Mouse (Mus musculus): ENCODE measurements around the gene Sdc4.
A peak's percentile ranks its signal among the peaks of the same experiment; 100 is the strongest.

Sdc4 gene

DNA sequence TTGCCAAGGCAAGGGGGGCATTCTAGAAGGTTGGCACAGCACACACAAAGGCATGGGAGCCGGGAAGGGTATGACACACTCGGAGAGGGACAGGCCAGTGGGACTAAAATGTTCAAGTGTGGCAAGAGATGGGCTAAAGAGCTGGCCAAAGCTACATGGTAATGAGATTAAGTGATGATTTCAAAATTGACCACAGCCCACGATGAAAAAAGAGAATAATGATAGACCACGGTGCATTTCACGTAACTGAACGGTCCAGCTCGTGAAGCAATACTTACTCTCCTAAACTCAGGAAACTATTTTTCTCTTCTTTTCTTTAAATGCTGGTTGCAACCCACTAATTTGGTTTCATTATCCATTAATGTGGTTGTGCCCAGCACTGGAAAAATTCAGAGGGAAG, 47.6 kb downstream of the Sdc4 start:
- no peak for DNase-seq

DNA sequence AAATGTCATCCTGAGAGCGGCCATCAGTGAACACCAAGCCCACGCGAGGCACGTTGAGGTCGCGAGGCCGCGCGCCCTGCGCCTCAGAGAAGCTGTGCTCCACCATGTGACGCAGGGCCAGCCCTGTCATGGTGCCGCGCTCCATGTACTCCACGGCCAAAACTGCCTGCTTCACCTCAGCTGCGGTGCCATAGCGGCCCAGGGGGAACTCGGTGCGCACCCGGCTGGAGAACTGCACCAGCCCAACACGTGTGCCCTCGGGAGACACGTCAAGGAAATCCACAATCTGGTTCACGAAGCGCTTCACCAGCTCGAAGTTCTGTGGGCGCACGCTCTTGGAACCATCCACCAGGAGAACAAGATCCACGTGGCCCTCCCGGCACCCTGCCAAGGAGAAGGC, 50.6 kb downstream of the Sdc4 start:
- no peak for DNase-seq

DNA sequence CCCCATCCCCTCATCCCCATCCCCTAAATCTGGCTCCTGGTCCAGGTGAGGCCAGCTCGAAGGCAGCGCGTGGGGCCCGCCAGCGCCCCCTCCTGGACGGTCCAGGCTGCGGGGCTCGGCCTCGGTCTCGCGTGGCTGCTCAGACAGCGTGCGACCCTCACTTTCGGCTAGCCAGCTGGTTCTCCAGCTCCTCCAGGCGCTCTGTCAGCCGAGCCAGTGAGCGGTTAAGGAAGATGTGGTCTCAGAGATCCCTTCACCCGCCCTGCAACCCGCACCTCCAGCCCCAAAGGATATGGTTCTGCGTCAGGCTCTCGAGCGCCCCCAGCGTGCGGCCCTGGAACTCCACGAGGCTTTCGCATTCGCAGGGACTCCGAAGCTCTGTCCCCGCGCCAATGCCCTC, 54.2 kb downstream of the Sdc4 start:
- peak; percentile 82 for DNase-seq

DNA sequence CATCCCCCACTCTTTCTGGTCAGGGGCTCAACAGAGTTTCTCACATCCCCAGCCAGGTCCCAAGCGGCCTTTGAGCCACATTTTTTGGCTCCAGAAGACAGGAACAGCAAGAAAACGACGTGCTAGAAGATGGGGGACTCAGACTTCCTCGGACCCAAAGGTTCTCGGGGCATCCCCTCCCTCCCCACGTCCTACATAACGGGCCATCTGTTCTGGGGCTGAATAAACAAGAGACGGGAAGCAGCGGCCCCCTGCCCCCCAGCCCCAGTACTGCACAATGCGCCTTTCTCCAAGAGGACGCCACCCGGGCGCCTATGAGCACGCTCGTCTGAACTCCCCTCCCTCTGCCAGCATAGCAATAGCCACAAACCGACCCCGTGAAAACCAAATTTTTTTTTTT, 54.7 kb downstream of the Sdc4 start, which contains the start of gene Slpi:
TSS of gene Slpi (minus strand) at position 76 of the 400 bp plus-strand sequence.
- peak; percentile 11 for DNase-seq

- DNase-seq = peak; percentile 17
Measured at GRCm38 (mm10) chr2:164386953-164387352, 56.7 kb downstream of the Sdc4 start.

DNA sequence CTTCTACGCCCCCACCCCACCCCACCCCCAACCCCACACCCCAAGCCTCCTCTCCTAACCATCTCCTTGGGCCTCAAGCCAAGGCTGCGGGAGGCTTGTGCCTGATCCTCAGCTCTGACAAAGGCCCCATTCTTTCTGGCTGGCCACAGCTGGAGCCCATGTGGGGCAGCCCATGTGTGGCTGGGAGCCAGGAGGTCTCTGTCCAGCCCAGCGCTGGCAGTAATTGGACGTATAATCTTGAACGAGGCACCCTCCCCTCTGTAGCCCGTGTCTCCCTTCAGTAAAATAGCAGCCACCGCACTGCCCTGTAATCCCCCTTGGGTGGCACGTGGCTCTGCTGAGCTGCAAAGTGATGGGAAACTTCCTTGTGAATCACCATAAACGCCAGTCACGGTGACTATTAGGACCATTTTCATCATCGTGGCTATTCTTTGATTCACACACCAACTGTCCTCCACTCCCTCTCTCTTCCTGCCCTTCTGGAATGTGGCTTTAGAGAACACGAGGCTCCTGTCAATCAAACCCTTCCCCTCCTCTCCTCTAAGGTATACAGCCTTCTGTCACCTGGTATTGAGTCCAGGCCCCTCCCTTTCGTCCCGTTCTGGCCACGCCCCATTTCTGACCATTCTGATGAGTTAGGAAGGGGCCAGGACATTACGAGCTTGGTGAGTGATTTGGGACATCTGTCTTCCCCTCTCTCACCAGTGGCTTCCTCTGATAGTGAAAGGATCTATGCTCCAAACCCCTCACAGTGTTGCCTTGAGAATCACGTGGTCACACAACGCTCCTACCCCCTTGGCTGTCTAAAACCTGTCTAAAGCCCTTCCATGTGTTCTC, 57.5 kb downstream of the Sdc4 start:
- no peak for DNase-seq

- DNase-seq = no peak
Measured at GRCm38 (mm10) chr2:164383656-164384399, 59.9 kb downstream of the Sdc4 start.

DNA sequence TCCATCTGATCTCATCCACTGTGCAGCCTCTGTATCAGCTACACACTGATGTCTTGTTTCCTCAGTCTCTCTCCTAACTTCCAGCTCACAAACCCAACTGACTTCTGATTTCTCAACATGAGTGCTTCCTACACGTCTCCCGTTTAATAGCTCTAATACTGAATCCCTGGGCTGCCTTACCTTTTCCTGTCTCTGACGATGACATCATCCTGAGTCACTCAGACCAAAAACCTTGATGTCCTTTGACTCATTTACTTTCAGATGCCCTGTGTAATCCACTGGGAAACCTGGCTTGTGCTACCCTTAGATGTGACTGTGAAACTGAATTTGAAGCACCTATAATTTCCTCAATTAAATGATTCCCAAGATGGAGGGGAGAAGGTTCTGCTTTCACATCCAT, 60.7 kb downstream of the Sdc4 start:
- DNase-seq = no peak

GRCm38 (mm10) chr2:164381726-164382125, 62.0 kb downstream of the Sdc4 start:
- no peak for DNase-seq

- DNase-seq = no peak
Measured at GRCm38 (mm10) chr2:164377478-164378426, 65.9 kb downstream of the Sdc4 start.
